Mouse (Mus musculus): ENCODE data around the gene Oit1.
A peak's percentile ranks its signal among the peaks of the same experiment; 100 is the strongest.

The Oit1 gene

GRCm38 (mm10) chr14:8378685-8379313 is at the start of gene Oit1:
Gene Oit1, minus strand, starts transcription at chr14:8378754.
- no peak for DNase-seq

GRCm38 (mm10) chr14:8422833-8423232 is 44.3 kb upstream of the Oit1 start:
- DNase-seq = peak in 1 of 2 experiments; percentile 8

GRCm38 (mm10) chr14:8421199-8421787 is 42.7 kb upstream of the Oit1 start:
- no peak for DNase-seq

GRCm38 (mm10) chr14:8418610-8419009 is 40.1 kb upstream of the Oit1 start:
- no peak for DNase-seq

GRCm38 (mm10) chr14:8405946-8406345 is 27.4 kb upstream of the Oit1 start:
- no peak for DNase-seq

- DNase-seq = no peak
Measured at GRCm38 (mm10) chr14:8403310-8403709, 24.8 kb upstream of the Oit1 start.

GRCm38 (mm10) chr14:8398507-8398906 is 20.0 kb upstream of the Oit1 start:
- no peak for DNase-seq

GRCm38 (mm10) chr14:8395690-8396287 is 17.2 kb upstream of the Oit1 start:
- no peak for DNase-seq

GRCm38 (mm10) chr14:8392181-8392825 is 13.7 kb upstream of the Oit1 start:
- no peak for DNase-seq

GRCm38 (mm10) chr14:8369394-8369793 is 9.2 kb downstream of the Oit1 start:
- DNase-seq = no peak

- no peak for DNase-seq
Measured at GRCm38 (mm10) chr14:8368900-8369299, 9.7 kb downstream of the Oit1 start.

GRCm38 (mm10) chr14:8367727-8368520 is 10.6 kb downstream of the Oit1 start:
- peak; percentile 37 to 43 for DNase-seq

- no peak for DNase-seq
Measured at GRCm38 (mm10) chr14:8367121-8367520, 11.4 kb downstream of the Oit1 start.

GRCm38 (mm10) chr14:8365833-8366232 is 12.7 kb downstream of the Oit1 start:
- DNase-seq = no peak

- DNase-seq = peak in 1 of 2 experiments; percentile 14
Measured at GRCm38 (mm10) chr14:8356836-8357235, 21.7 kb downstream of the Oit1 start.

GRCm38 (mm10) chr14:8355999-8356501 is 22.5 kb downstream of the Oit1 start:
- peak; percentile 91 to 94 for DNase-seq

- DNase-seq = no peak
Measured at GRCm38 (mm10) chr14:8348927-8349326, 29.6 kb downstream of the Oit1 start.

- peak; percentile 96 to 99 for DNase-seq
Measured at GRCm38 (mm10) chr14:8346255-8346997, 32.1 kb downstream of the Oit1 start.

- peak; percentile 80 to 84 for DNase-seq
Measured at GRCm38 (mm10) chr14:8345566-8345965, 33.0 kb downstream of the Oit1 start.

GRCm38 (mm10) chr14:8342509-8343106 is 35.9 kb downstream of the Oit1 start:
- DNase-seq = peak; percentile 54 to 62

GRCm38 (mm10) chr14:8340226-8340625 is 38.3 kb downstream of the Oit1 start:
- no peak for DNase-seq
